Mouse (Mus musculus) MEL (cell line): ENCODE results near the gene Synpo2l. TPM values are rescaled to one million over a fixed set of nuclear protein-coding genes. Genes with fewer than 3 reads are reported as not detected.

Experiments used
- DNase-seq: peaks from one replicate; pipeline ENCODE4 v3.0.0; 2011; ENCODE audit warnings: low read depth, low spot score
- H3K27ac ChIP-seq: 2 replicates; pipeline ENCODE4 v1.5.1; 2012; ENCODE audit warnings: low read depth, mild to moderate bottlenecking, control low read depth, low read length, moderate library complexity; ENCODE audit not compliant: control insufficient read depth
- H3K27me3 ChIP-seq, 2 experiments: fragments of 150-350 bp in 1 of 2; sonication (generic) in 1 of 2; 2 replicates each; pipeline ENCODE4 v1.6.1; 2012; ENCODE audit warnings: low read length in 2 of 2, mild to moderate bottlenecking in 2 of 2, improper control_type of control experiment in 1 of 2, moderate library complexity in 1 of 2; ENCODE audit not compliant: insufficient read depth in 2 of 2, control insufficient read depth in 1 of 2
- H3K36me3 ChIP-seq, 2 experiments: 2 replicates each; pipeline ENCODE4 v1.6.1; 2012 to 2014; ENCODE audit warnings: low read length in 2 of 2, improper control_type of control experiment in 1 of 2, inconsistent platforms in 1 of 2, mild to moderate bottlenecking in 1 of 2; ENCODE audit not compliant: insufficient read depth in 2 of 2, control insufficient read depth in 1 of 2
- H3K4me1 ChIP-seq, 2 experiments: fragments of 150-350 bp in 1 of 2; sonication (generic) in 1 of 2; 2 replicates each; pipeline ENCODE4 v1.6.1; 2012; ENCODE audit warnings: low read length in 2 of 2, improper control_type of control experiment in 1 of 2, mild to moderate bottlenecking in 1 of 2; ENCODE audit not compliant: insufficient read depth in 2 of 2, control insufficient read depth in 1 of 2
- H3K4me3 ChIP-seq, 2 experiments: fragments of 150-350 bp in 1 of 2; sonication (generic) in 1 of 2; 2 replicates each; pipeline ENCODE4 v1.5.1; 2012; ENCODE audit warnings: low read depth in 2 of 2, low read length in 2 of 2, mild to moderate bottlenecking in 2 of 2, moderate library complexity in 2 of 2, control low read depth in 1 of 2, improper control_type of control experiment in 1 of 2; ENCODE audit not compliant: control insufficient read depth in 1 of 2, insufficient read depth in 1 of 2
- H3K79me2 ChIP-seq: 2 replicates; pipeline ENCODE4 v1.6.1; 2012; ENCODE audit warnings: mild to moderate bottlenecking, low read length, moderate library complexity; ENCODE audit not compliant: control insufficient read depth, poor library complexity, insufficient read depth
- H3K9ac ChIP-seq: 2 replicates; pipeline ENCODE4 v1.6.1; 2012; ENCODE audit warnings: low read depth, mild to moderate bottlenecking, control low read depth, low read length, moderate library complexity; ENCODE audit not compliant: control insufficient read depth, poor library complexity, severe bottlenecking
- H3K9me3 ChIP-seq: fragments of 150-350 bp; sonication (generic); replicated peaks from 2 replicates; pipeline ENCODE4 v1.6.1; 2012; ENCODE audit warnings: mild to moderate bottlenecking, low read length, improper control_type of control experiment, moderate library complexity; ENCODE audit not compliant: insufficient read depth
- CHD1 ChIP-seq: IDR thresholded peaks from 2 replicates; pipeline ENCODE4 v1.6.1; 2012; ENCODE audit warnings: low read depth, mild to moderate bottlenecking, inconsistent platforms, low read length, improper control_type of control experiment
- E2F4 ChIP-seq: IDR thresholded peaks from 2 replicates; pipeline ENCODE4 v1.6.1; 2011; ENCODE audit warnings: low read depth, low read length, improper control_type of control experiment, borderline replicate concordance
- GABPA ChIP-seq: IDR thresholded peaks from 2 replicates; pipeline ENCODE4 v1.6.1; 2012; ENCODE audit warnings: low read depth, mild to moderate bottlenecking, inconsistent platforms, low read length, improper control_type of control experiment, moderate library complexity
- HCFC1 ChIP-seq: IDR thresholded peaks from 2 replicates; pipeline ENCODE4 v1.6.1; 2012; ENCODE audit warnings: low read depth, mild to moderate bottlenecking, inconsistent platforms, low read length, improper control_type of control experiment, moderate library complexity
- JUND ChIP-seq: IDR thresholded peaks from 2 replicates; pipeline ENCODE4 v1.6.1; 2011; ENCODE audit warnings: low read depth, mild to moderate bottlenecking, improper control_type of control experiment, low read length
- MAFK ChIP-seq: IDR thresholded peaks from 2 replicates; pipeline ENCODE4 v1.6.1; 2011; ENCODE audit warnings: low read depth, mild to moderate bottlenecking, low read length, improper control_type of control experiment, borderline replicate concordance
- MEF2A ChIP-seq: IDR thresholded peaks from 2 replicates; pipeline ENCODE4 v1.6.1; 2014; ENCODE audit warnings: low read depth, mild to moderate bottlenecking, inconsistent platforms, low read length, improper control_type of control experiment; ENCODE audit not compliant: poor library complexity, insufficient replicate concordance, severe bottlenecking; ENCODE audit errors: extremely low read depth
- MXI1 ChIP-seq: IDR thresholded peaks from 2 replicates; pipeline ENCODE4 v1.6.1; 2011; ENCODE audit warnings: mild to moderate bottlenecking, low read depth, low read length, improper control_type of control experiment
- MYC ChIP-seq: IDR thresholded peaks from 2 replicates; pipeline ENCODE4 v1.6.1; 2011; ENCODE audit warnings: low read depth, mild to moderate bottlenecking, low read length, improper control_type of control experiment, moderate library complexity
- NELFE ChIP-seq: IDR thresholded peaks from 2 replicates; pipeline ENCODE4 v1.6.1; 2011; ENCODE audit warnings: low read depth, low read length, improper control_type of control experiment
- NRF1 ChIP-seq: IDR thresholded peaks from 2 replicates; pipeline ENCODE4 v1.6.1; 2014; ENCODE audit warnings: low read depth, mild to moderate bottlenecking, inconsistent platforms, low read length, improper control_type of control experiment, moderate library complexity; ENCODE audit not compliant: poor library complexity, insufficient read depth, severe bottlenecking
- POLR2AphosphoS2 ChIP-seq: IDR thresholded peaks from 2 replicates; pipeline ENCODE4 v1.6.1; 2011; ENCODE audit warnings: low read length, improper control_type of control experiment
- POLR2AphosphoS5 ChIP-seq: IDR thresholded peaks from 2 replicates; pipeline ENCODE4 v1.6.1; 2012; ENCODE audit warnings: low read depth, borderline replicate concordance, mild to moderate bottlenecking, inconsistent platforms, low read length, moderate library complexity, mixed read lengths
- SIN3A ChIP-seq: IDR thresholded peaks from 2 replicates; pipeline ENCODE4 v1.6.1; 2012; ENCODE audit warnings: low read length, improper control_type of control experiment, inconsistent platforms
- SMC3 ChIP-seq: IDR thresholded peaks from 2 replicates; pipeline ENCODE4 v1.6.1; 2011; ENCODE audit warnings: low read depth, low read length, improper control_type of control experiment
- UBTF ChIP-seq: IDR thresholded peaks from 2 replicates; pipeline ENCODE4 v1.6.1; 2012; ENCODE audit warnings: low read depth, mild to moderate bottlenecking, inconsistent platforms, low read length, improper control_type of control experiment, moderate library complexity, borderline replicate concordance; ENCODE audit not compliant: insufficient read depth
- USF2 ChIP-seq, 2 experiments: IDR thresholded peaks; 2 replicates each; pipeline ENCODE4 v1.6.1; 2011 to 2012; ENCODE audit warnings: improper control_type of control experiment in 2 of 2, low read length in 2 of 2, borderline replicate concordance in 1 of 2, inconsistent platforms in 1 of 2, low read depth in 1 of 2, mild to moderate bottlenecking in 1 of 2; ENCODE audit not compliant: insufficient read depth in 1 of 2
- ZC3H11A ChIP-seq: IDR thresholded peaks from 2 replicates; pipeline ENCODE4 v1.6.1; 2012; ENCODE audit warnings: low read depth, mild to moderate bottlenecking, inconsistent platforms, low read length, improper control_type of control experiment
- polyA plus RNA-seq, 2 experiments: library from polyadenylated mRNA; stranded (reverse) in 1 of 2; unstranded in 1 of 2; fragments of >175 nt in 1 of 2; fragments of >200 nt in 1 of 2; gene quantifications; 2 replicates each; pipeline versions ENCODE4 v1.2.1 to v1.2.4; 2012; ENCODE audit warnings: low replicate concordance in 2 of 2, low read depth in 1 of 2; ENCODE audit not compliant: insufficient read length in 2 of 2, insufficient read depth in 1 of 2, missing spikeins in 1 of 2
- total RNA-seq: library from RNA; depleted of rRNA; stranded (reverse); fragments of 300-350 nt; gene quantifications from 2 replicates; pipeline ENCODE4 v1.2.3, GENCODE M21; 2012; rRNA removed

Gene Synpo2l
- 0.04 TPM in 1 of 2 replicates, not detected in the other for total RNA-seq
- polyA plus RNA-seq, result under 1 TPM in 1 of 2 experiments, not detected in 1; 0.06 TPM

GRCm38 (mm10) chr14:20668154-20668810 is at the start of gene Synpo2l:
Gene Synpo2l (minus strand): TSS chr14:20668354.
- H3K36me3 ChIP-seq, result peaks cover 0 to 3% of the 10 kb centered on the region in 2 experiments; a peak in 2 of 4 replicates
- H3K9ac ChIP-seq, result no peak within 1 kb of the TSS
- no peak for DNase-seq
- TF ChIP-seq HCFC1 (no peak), CHD1 (no peak), MAFK (no peak), E2F4 (no peak), POLR2AphosphoS2 (no peak), MEF2A (no peak), JUND (no peak), ZC3H11A (no peak)
- H3K4me1 ChIP-seq, result peaks cover 1 to 2% of the 10 kb centered on the region in 2 experiments; a peak in 2 of 4 replicates
- no peak within 1 kb of the TSS for H3K4me3 ChIP-seq
- H3K27ac ChIP-seq, result no peak within 1 kb of the TSS
- H3K27me3 ChIP-seq, result peaks cover 0 to 13% of the 10 kb centered on the region in 2 experiments; a peak in 1 of 4 replicates
- H3K79me2 ChIP-seq, result no peaks in the 10 kb centered on the region; the same call in 1 of the 2 replicates
- H3K9me3 ChIP-seq, result no peaks in the 10 kb centered on the region

- Histone ChIP-seq H3K4me1 (peaks cover 0 to under 1% of the 10 kb centered on the region in 2 experiments; a peak in 1 of 4 replicates), H3K9me3 (no peaks in the 10 kb centered on the region), H3K27ac (no peak overlapping the region), H3K4me3 (no peak overlapping the region), H3K9ac (no peak overlapping the region), H3K36me3 (peaks cover 0 to under 1% of the 10 kb centered on the region in 2 experiments; a peak in 2 of 4 replicates), H3K79me2 (peaks cover 3% of the 10 kb centered on the region; the same call in 1 of the 2 replicates), H3K27me3 (no peaks in the 10 kb centered on the region)
- TF ChIP-seq POLR2AphosphoS2 (no peak), NELFE (no peak), UBTF (no peak), GABPA (no peak), MXI1 (no peak), SIN3A (no peak), USF2 (IDR thresholded peaks at IDR 0.05; ENCODE audit: borderline replicate concordance in 1 of 2, insufficient read depth in 1 of 2, low read depth in 1 of 2, low read length in 2 of 2) (no peak), MYC (no peak), POLR2AphosphoS5 (no peak), MAFK (no peak), SMC3 (no peak), NRF1 (no peak)
- DNase-seq, result no peak
Measured at GRCm38 (mm10) chr14:20713832-20714231, 45.7 kb upstream of the Synpo2l start.
